Mouse (Mus musculus) neural tube, embryonic 11.5 days (tissue): ENCODE measurements at regions not wholly inside any gene's neighbourhood (a gene's known extent, or its start where the extent isn't known, plus 50 kb on each side); places are given as distances from the start of the nearest gene placed in this dataset.

Source experiments
- ATAC-seq: fragments of 200-750 bp; cut with Nextera tagmentation; 2 replicates; pipeline ENCODE4 v1.8.0; 2017; ENCODE audit warnings: moderate number of reproducible peaks, mild to moderate bottlenecking, moderate TSS enrichment, moderate library complexity; ENCODE audit not compliant: insufficient read depth, low FRiP score, low TSS enrichment
- DNase-seq: peaks from one replicate; pipeline ENCODE4 v3.0.0-alpha.2; 2015; ENCODE audit warnings: low spot score
- H3K27ac ChIP-seq: fragments of 300-500 bp; sonication (generic); 2 replicates; pipeline ENCODE4 v1.5.1; 2014; ENCODE audit warnings: low read depth, mild to moderate bottlenecking, low read length
- H3K27me3 ChIP-seq: fragments of 300-500 bp; sonication (generic); 2 replicates; pipeline ENCODE4 v1.6.1; 2014; ENCODE audit warnings: mild to moderate bottlenecking, low read length, mixed read lengths; ENCODE audit not compliant: control insufficient read depth, insufficient read depth
- H3K36me3 ChIP-seq: fragments of 300-500 bp; sonication (generic); 2 replicates; pipeline ENCODE4 v1.6.1; 2014; ENCODE audit warnings: mild to moderate bottlenecking, low read length, moderate library complexity, mixed read lengths; ENCODE audit not compliant: control insufficient read depth, insufficient read depth
- H3K4me1 ChIP-seq: fragments of 300-500 bp; sonication (generic); 2 replicates; pipeline ENCODE4 v1.6.1; 2014; ENCODE audit warnings: low read length, mixed read lengths; ENCODE audit not compliant: control insufficient read depth, insufficient read depth
- H3K4me2 ChIP-seq: fragments of 300-500 bp; sonication (generic); 2 replicates; pipeline ENCODE4 v1.6.1; 2014; ENCODE audit warnings: low read depth, mild to moderate bottlenecking, moderate library complexity
- H3K4me3 ChIP-seq: fragments of 300-500 bp; sonication (generic); 2 replicates; pipeline ENCODE4 v1.5.1; 2014; ENCODE audit warnings: low read depth, low read length
- H3K9ac ChIP-seq: fragments of 300-500 bp; sonication (generic); 2 replicates; pipeline ENCODE4 v1.6.1; 2014; ENCODE audit warnings: mild to moderate bottlenecking, low read length
- H3K9me3 ChIP-seq: fragments of 300-500 bp; sonication (generic); 2 replicates; pipeline ENCODE4 v1.6.1; 2016; ENCODE audit warnings: low read length; ENCODE audit not compliant: control insufficient read depth
- WGBS: fragments of 180-500 bp; shearing (Covaris S2); extraction: QIAGEN DNeasy Blood & Tissue Kit; methylation state at CpG from one replicate; pipeline ENCODE4 v1.1.7; 2014; 5-methylcytosine and 5-hydroxymethylcytosine counted together

- no peaks in the 10 kb centered on the region for H3K36me3 ChIP-seq
- no peaks in the 10 kb centered on the region for H3K4me1 ChIP-seq
- no peaks in the 10 kb centered on the region for H3K27me3 ChIP-seq
- no peak for DNase-seq
- no peak overlapping the region for H3K4me2 ChIP-seq
- ATAC-seq = no peak
- no peak overlapping the region for H3K9ac ChIP-seq
- WGBS = 76% methylated on average over 2 of the region's 2 CpGs
- H3K27ac ChIP-seq = no peak overlapping the region
- H3K4me3 ChIP-seq = no peak overlapping the region
- no peaks in the 10 kb centered on the region for H3K9me3 ChIP-seq
Measured at GRCm38 (mm10) chr3:120675906-120676305, 495.6 kb downstream of the Rwdd3 start.

GRCm38 (mm10) chr3:120668654-120669053, 502.8 kb downstream of the Rwdd3 start:
- H3K36me3 ChIP-seq = no peaks in the 10 kb centered on the region
- no peak overlapping the region for H3K27ac ChIP-seq
- H3K4me1 ChIP-seq = no peaks in the 10 kb centered on the region
- no peak overlapping the region for H3K4me3 ChIP-seq
- no peaks in the 10 kb centered on the region for H3K9me3 ChIP-seq
- ATAC-seq (no peak), DNase-seq (no peak)
- 84% methylated on average over 3 of the region's 3 CpGs for WGBS
- no peaks in the 10 kb centered on the region for H3K27me3 ChIP-seq
- no peak overlapping the region for H3K4me2 ChIP-seq
- no peak overlapping the region for H3K9ac ChIP-seq

- no peak overlapping the region for H3K9ac ChIP-seq
Measured at GRCm38 (mm10) chr3:120662521-120662920, 509.0 kb downstream of the Rwdd3 start.

GRCm38 (mm10) chr3:120660776-120661175, 510.7 kb downstream of the Rwdd3 start:
- Histone ChIP-seq H3K4me2 (no peak overlapping the region), H3K27me3 (no peaks in the 10 kb centered on the region), H3K4me1 (no peaks in the 10 kb centered on the region), H3K27ac (no peak overlapping the region), H3K9ac (no peak overlapping the region), H3K36me3 (no peaks in the 10 kb centered on the region), H3K9me3 (no peaks in the 10 kb centered on the region), H3K4me3 (no peak overlapping the region)
- DNase-seq (no peak), ATAC-seq (no peak)
- 87% methylated on average over 4 of the region's 4 CpGs for WGBS

More at GRCm38 (mm10) chr3:120662521-120662920, 509.0 kb downstream of the Rwdd3 start:
- Histone ChIP-seq H3K4me2 (no peak overlapping the region), H3K4me3 (no peak overlapping the region), H3K36me3 (no peaks in the 10 kb centered on the region), H3K27ac (no peak overlapping the region), H3K27me3 (no peaks in the 10 kb centered on the region), H3K9me3 (no peaks in the 10 kb centered on the region), H3K4me1 (no peaks in the 10 kb centered on the region)
- 94% methylated on average over 4 of the region's 4 CpGs for WGBS
- DNase-seq (no peak), ATAC-seq (no peak)

GRCm38 (mm10) chr3:120649047-120649868, 522.2 kb downstream of the Rwdd3 start:
- ATAC-seq (no peak), DNase-seq (no peak)
- H3K27ac ChIP-seq = no peak overlapping the region
- WGBS = 76% methylated on average over 12 of the region's 12 CpGs
- H3K9ac ChIP-seq = no peak overlapping the region
- H3K9me3 ChIP-seq = no peaks in the 10 kb centered on the region
- H3K36me3 ChIP-seq = no peaks in the 10 kb centered on the region
- H3K27me3 ChIP-seq = no peaks in the 10 kb centered on the region
- H3K4me2 ChIP-seq = no peak overlapping the region
- no peaks in the 10 kb centered on the region for H3K4me1 ChIP-seq
- H3K4me3 ChIP-seq = no peak overlapping the region

GRCm38 (mm10) chr3:120648391-120648790, 523.1 kb downstream of the Rwdd3 start:
- Histone ChIP-seq H3K4me3 (no peak overlapping the region), H3K36me3 (no peaks in the 10 kb centered on the region), H3K9me3 (no peaks in the 10 kb centered on the region), H3K9ac (no peak overlapping the region), H3K27me3 (no peaks in the 10 kb centered on the region), H3K27ac (no peak overlapping the region), H3K4me1 (no peaks in the 10 kb centered on the region), H3K4me2 (no peak overlapping the region)
- 92% methylated on average over 5 of the region's 5 CpGs for WGBS
- ATAC-seq = no peak
- DNase-seq = no peak

- no peaks in the 10 kb centered on the region for H3K27me3 ChIP-seq
- no peak overlapping the region for H3K4me3 ChIP-seq
- DNase-seq (no peak), ATAC-seq (no peak)
- 81% methylated on average over 9 of the region's 9 CpGs for WGBS
- H3K27ac ChIP-seq = no peak overlapping the region
- no peaks in the 10 kb centered on the region for H3K4me1 ChIP-seq
- no peaks in the 10 kb centered on the region for H3K36me3 ChIP-seq
- no peaks in the 10 kb centered on the region for H3K9me3 ChIP-seq
- H3K4me2 ChIP-seq = no peak overlapping the region
- no peak overlapping the region for H3K9ac ChIP-seq
Measured at GRCm38 (mm10) chr3:120636669-120637305, 534.7 kb downstream of the Rwdd3 start.

- ATAC-seq = no peak
- WGBS = 82% methylated on average over 6 of the region's 6 CpGs
- H3K9me3 ChIP-seq = no peaks in the 10 kb centered on the region
- H3K27me3 ChIP-seq = no peaks in the 10 kb centered on the region
- no peaks in the 10 kb centered on the region for H3K36me3 ChIP-seq
- no peak overlapping the region for H3K4me3 ChIP-seq
- no peak for DNase-seq
- H3K4me2 ChIP-seq = no peak overlapping the region
- H3K27ac ChIP-seq = no peak overlapping the region
- no peak overlapping the region for H3K9ac ChIP-seq
- H3K4me1 ChIP-seq = no peaks in the 10 kb centered on the region
Measured at GRCm38 (mm10) chr3:120618358-120618757, 553.1 kb downstream of the Rwdd3 start.

- Histone ChIP-seq H3K4me1 (no peaks in the 10 kb centered on the region), H3K9me3 (no peaks in the 10 kb centered on the region), H3K4me3 (no peak overlapping the region), H3K27me3 (no peaks in the 10 kb centered on the region), H3K4me2 (no peak overlapping the region), H3K36me3 (no peaks in the 10 kb centered on the region), H3K9ac (no peak overlapping the region), H3K27ac (no peak overlapping the region)
- 90% methylated on average over 1 of the region's 1 CpGs for WGBS
- DNase-seq (no peak), ATAC-seq (no peak)
Measured at GRCm38 (mm10) chr3:120594226-120594625, 577.3 kb downstream of the Rwdd3 start.
